Mouse (Mus musculus) limb, embryonic 11.5 days (tissue): Measurements from ENCODE around the gene Sh3yl1. TPM values are rescaled to one million over a fixed set of nuclear protein-coding genes. Genes with fewer than 3 reads are reported as not detected.

Experiments used
- ATAC-seq: fragments of 200-750 bp; cut with Nextera tagmentation; 2 replicates; pipeline ENCODE4 v1.8.0; 2017; ENCODE audit warnings: low read depth; ENCODE audit not compliant: insufficient number of reproducible peaks, low FRiP score, low TSS enrichment
- DNase-seq: peaks from one replicate; pipeline ENCODE4 v3.0.0-alpha.2; 2015; ENCODE audit warnings: low spot score
- H3K27ac ChIP-seq: fragments of 300-500 bp; sonication (generic); replicated peaks from 2 replicates; pipeline ENCODE4 v1.5.1; 2014; ENCODE audit warnings: low read depth, mild to moderate bottlenecking, low read length
- H3K27me3 ChIP-seq: fragments of 300-500 bp; sonication (generic); 2 replicates; pipeline ENCODE4 v1.6.1; 2014; ENCODE audit warnings: mild to moderate bottlenecking, low read length, mixed read lengths; ENCODE audit not compliant: control insufficient read depth, insufficient read depth
- H3K36me3 ChIP-seq: fragments of 300-500 bp; sonication (generic); 2 replicates; pipeline ENCODE4 v1.6.1; 2014; ENCODE audit warnings: mild to moderate bottlenecking, low read length, moderate library complexity, mixed read lengths; ENCODE audit not compliant: control insufficient read depth, insufficient read depth
- H3K4me1 ChIP-seq: fragments of 300-500 bp; sonication (generic); 2 replicates; pipeline ENCODE4 v1.6.1; 2014; ENCODE audit warnings: low read length, mixed read lengths; ENCODE audit not compliant: control insufficient read depth, insufficient read depth
- H3K4me2 ChIP-seq: fragments of 300-500 bp; sonication (generic); 2 replicates; pipeline ENCODE4 v1.6.1; 2014; ENCODE audit warnings: low read depth, mild to moderate bottlenecking, moderate library complexity; ENCODE audit not compliant: severe bottlenecking
- H3K4me3 ChIP-seq: fragments of 300-500 bp; sonication (generic); 2 replicates; pipeline ENCODE4 v1.5.1; 2014; ENCODE audit warnings: low read depth, low read length
- H3K9ac ChIP-seq: fragments of 300-500 bp; sonication (generic); 2 replicates; pipeline ENCODE4 v1.6.1; 2014; ENCODE audit warnings: mild to moderate bottlenecking, low read length
- H3K9me3 ChIP-seq: fragments of 300-500 bp; sonication (generic); 2 replicates; pipeline ENCODE4 v1.6.1; 2016; ENCODE audit warnings: low read length; ENCODE audit not compliant: control insufficient read depth
- WGBS: fragments of 180-500 bp; shearing (Covaris S2); extraction: QIAGEN DNeasy Blood & Tissue Kit; methylation state at CpG from one replicate; pipeline ENCODE4 v1.1.7; 2014; 5-methylcytosine and 5-hydroxymethylcytosine counted together
- polyA plus RNA-seq: library from polyadenylated mRNA; unstranded; fragments of >200 nt; fragmentation: Nextera tagmentation; extraction: Ambion mirVana; gene quantifications from 2 replicates; pipeline ENCODE4 v1.2.1, GENCODE M21; 2014

The Sh3yl1 gene
- polyA plus RNA-seq, 1 experiment from 2014 or later: 15.7 TPM

DNA sequence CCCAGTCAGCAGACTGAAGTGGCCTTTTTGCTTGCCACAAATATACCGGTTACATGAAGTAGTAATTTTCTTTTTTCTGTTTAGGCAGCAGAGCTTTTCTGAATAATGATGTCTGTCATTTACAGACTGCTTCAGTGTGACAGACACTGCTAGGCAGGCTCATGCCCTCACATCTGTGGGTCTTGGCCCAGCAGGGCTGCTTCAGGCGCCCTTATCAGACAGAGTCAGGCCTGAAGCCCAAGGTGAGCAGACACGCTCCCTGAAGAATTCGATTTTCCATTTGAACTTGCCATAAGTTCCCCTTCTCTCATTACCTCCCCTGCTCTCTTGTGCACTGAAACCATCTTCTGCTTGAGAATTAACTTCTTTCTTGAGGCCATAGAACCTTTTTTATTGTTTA is 23.5 kb upstream of the Sh3yl1 start:
- peaks cover 28% of the 10 kb centered on the region for H3K27me3 ChIP-seq
- H3K9me3 ChIP-seq: no peaks in the 10 kb centered on the region
- H3K27ac ChIP-seq: no peak overlapping the region
- H3K4me3 ChIP-seq: no peak overlapping the region
- DNase-seq (no peak), ATAC-seq (no peak)
- 89% methylated on average over 4 of the region's 4 CpGs for WGBS
- H3K9ac ChIP-seq: no peak overlapping the region
- H3K4me2 ChIP-seq: no peak overlapping the region
- H3K36me3 ChIP-seq: no peaks in the 10 kb centered on the region
- peaks cover 6% of the 10 kb centered on the region; the same call in 1 of the 2 replicates for H3K4me1 ChIP-seq

DNA sequence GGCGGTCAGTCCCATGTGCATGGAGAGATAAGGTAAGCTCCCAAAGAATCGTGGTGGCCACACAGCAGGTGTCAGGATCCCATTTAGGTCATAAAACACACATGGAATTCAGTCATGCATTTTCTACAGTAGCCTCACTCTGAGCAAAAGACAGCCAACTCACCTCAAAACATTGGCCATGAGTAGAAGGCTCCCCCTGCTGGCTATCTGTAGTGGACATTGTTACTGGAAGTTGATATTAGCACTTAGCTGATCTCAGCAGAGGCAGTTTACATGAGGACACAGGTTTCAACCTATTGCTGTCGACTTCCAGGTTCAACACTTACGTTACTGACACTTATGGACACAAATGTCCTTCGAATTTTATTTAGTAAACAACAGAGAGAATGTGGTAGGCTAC is 21.4 kb upstream of the Sh3yl1 start:
- Histone ChIP-seq H3K9ac (no peak overlapping the region), H3K27ac (no peak overlapping the region), H3K4me2 (no peak overlapping the region), H3K4me3 (no peak overlapping the region), H3K9me3 (no peaks in the 10 kb centered on the region), H3K27me3 (peaks cover 7% of the 10 kb centered on the region), H3K36me3 (peaks cover 4% of the 10 kb centered on the region; the same call in 1 of the 2 replicates), H3K4me1 (no peaks in the 10 kb centered on the region)
- DNase-seq (peak; percentile 82), ATAC-seq (no peak)
- 41% methylated on average over 5 of the region's 5 CpGs for WGBS

GRCm38 (mm10) chr12:30891438-30891837 is 20.0 kb upstream of the Sh3yl1 start:
- H3K27me3 ChIP-seq: peaks cover 3% of the 10 kb centered on the region; the same call in 1 of the 2 replicates
- no peaks in the 10 kb centered on the region for H3K9me3 ChIP-seq
- no peaks in the 10 kb centered on the region for H3K4me1 ChIP-seq
- no peak overlapping the region for H3K4me3 ChIP-seq
- H3K4me2 ChIP-seq: no peak overlapping the region
- no peak overlapping the region for H3K9ac ChIP-seq
- H3K36me3 ChIP-seq: peaks cover 4% of the 10 kb centered on the region; the same call in 1 of the 2 replicates
- WGBS: 85% methylated on average over 7 of the region's 7 CpGs
- ATAC-seq (no peak), DNase-seq (no peak)
- no peak overlapping the region for H3K27ac ChIP-seq

- Histone ChIP-seq H3K27me3 (no peaks in the 10 kb centered on the region), H3K4me2 (no peak overlapping the region), H3K27ac (no peak overlapping the region), H3K4me3 (no peak overlapping the region), H3K4me1 (no peaks in the 10 kb centered on the region), H3K9ac (no peak overlapping the region), H3K9me3 (no peaks in the 10 kb centered on the region), H3K36me3 (peaks cover 4% of the 10 kb centered on the region; the same call in 1 of the 2 replicates)
- ATAC-seq (no peak), DNase-seq (no peak)
- WGBS: 87% methylated on average over 4 of the region's 4 CpGs
Measured at GRCm38 (mm10) chr12:30897039-30897438, 14.4 kb upstream of the Sh3yl1 start.

DNA sequence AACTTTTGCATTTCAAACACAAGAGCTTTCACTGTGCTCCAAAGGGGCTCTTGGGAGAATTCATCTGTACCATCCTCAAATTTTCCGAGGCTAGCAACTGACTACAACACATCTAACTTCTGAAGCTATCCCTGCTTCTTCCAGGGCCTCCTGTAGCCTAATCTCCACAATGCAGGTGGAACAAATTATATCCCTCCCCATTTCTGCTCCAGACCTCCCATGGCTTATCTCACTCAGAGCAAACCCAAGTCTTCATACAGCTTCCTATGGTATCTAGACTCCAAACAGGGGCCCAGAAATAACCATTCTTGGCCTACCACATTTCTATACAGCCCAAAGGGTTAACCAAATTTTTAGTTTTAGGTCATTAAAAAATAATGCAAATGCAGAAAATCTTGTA is 2.8 kb upstream of the Sh3yl1 start:
- Histone ChIP-seq H3K27me3 (no peaks in the 10 kb centered on the region), H3K4me1 (peaks cover 3% of the 10 kb centered on the region), H3K9me3 (no peaks in the 10 kb centered on the region), H3K27ac (no peak overlapping the region), H3K4me2 (no peak overlapping the region), H3K36me3 (peaks cover under 1% of the 10 kb centered on the region; the same call in 1 of the 2 replicates), H3K4me3 (no peak overlapping the region), H3K9ac (no peak overlapping the region)
- no peak for ATAC-seq
- 89% methylated on average over 1 of the region's 1 CpGs for WGBS
- DNase-seq: no peak

DNA sequence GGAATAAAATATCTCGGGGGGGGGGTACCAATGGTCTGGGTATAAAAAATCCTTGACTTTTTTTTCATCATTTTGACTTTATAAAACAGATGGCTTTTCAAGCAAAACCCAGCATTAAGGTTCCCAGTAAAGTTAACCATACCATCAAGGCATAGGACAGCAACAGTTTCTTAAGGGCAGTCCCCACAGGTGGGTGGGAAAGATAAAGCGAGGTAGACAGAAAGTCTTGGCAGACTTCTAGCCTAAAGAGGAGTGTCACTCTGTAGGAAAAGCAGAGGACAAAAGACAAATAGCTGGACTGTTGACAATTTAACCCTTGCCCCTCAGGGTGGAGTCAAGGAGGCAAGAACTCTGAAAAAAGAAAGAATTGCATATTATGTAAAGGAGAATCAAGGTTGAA is 1.6 kb upstream of the Sh3yl1 start:
- H3K9me3 ChIP-seq: no peaks in the 10 kb centered on the region
- H3K4me2 ChIP-seq: no peak overlapping the region
- H3K9ac ChIP-seq: no peak overlapping the region
- ATAC-seq (no peak), DNase-seq (no peak)
- H3K4me1 ChIP-seq: peaks cover 3% of the 10 kb centered on the region
- no peaks in the 10 kb centered on the region for H3K27me3 ChIP-seq
- H3K27ac ChIP-seq: no peak overlapping the region
- H3K36me3 ChIP-seq: no peaks in the 10 kb centered on the region
- WGBS: 91% methylated on average over 2 of the region's 2 CpGs
- H3K4me3 ChIP-seq: no peak overlapping the region

- no peak for ATAC-seq
- H3K9ac ChIP-seq: peak overlapping the region; percentile 85
Measured at GRCm38 (mm10) chr12:30910860-30911259, 608 bp upstream of the Sh3yl1 start.

GRCm38 (mm10) chr12:30912048-30912381 is 547 bp downstream of the Sh3yl1 start:
- H3K4me3 ChIP-seq: peak overlapping the region; percentile 62
- ATAC-seq (no peak; the same call in 1 of the 2 replicates), DNase-seq (no peak)
- no peaks in the 10 kb centered on the region for H3K27me3 ChIP-seq
- no peaks in the 10 kb centered on the region for H3K36me3 ChIP-seq
- H3K4me2 ChIP-seq: peak overlapping the region; percentile 97
- H3K9ac ChIP-seq: peak overlapping the region; percentile 61
- under 1% methylated on average over 19 of the region's 19 CpGs for WGBS
- H3K9me3 ChIP-seq: no peaks in the 10 kb centered on the region
- peaks cover 3% of the 10 kb centered on the region for H3K4me1 ChIP-seq
- no peak overlapping the region for H3K27ac ChIP-seq

More at GRCm38 (mm10) chr12:30910860-30911259, 608 bp upstream of the Sh3yl1 start:
- H3K36me3 ChIP-seq: no peaks in the 10 kb centered on the region
- 18% methylated on average over 8 of the region's 8 CpGs for WGBS
- no peaks in the 10 kb centered on the region for H3K9me3 ChIP-seq
- no peak for DNase-seq
- H3K4me3 ChIP-seq: peak overlapping the region; percentile 62
- peak overlapping the region; percentile 77 for H3K4me2 ChIP-seq
- H3K27ac ChIP-seq: no peak overlapping the region
- no peaks in the 10 kb centered on the region for H3K27me3 ChIP-seq
- peaks cover 3% of the 10 kb centered on the region for H3K4me1 ChIP-seq

DNA sequence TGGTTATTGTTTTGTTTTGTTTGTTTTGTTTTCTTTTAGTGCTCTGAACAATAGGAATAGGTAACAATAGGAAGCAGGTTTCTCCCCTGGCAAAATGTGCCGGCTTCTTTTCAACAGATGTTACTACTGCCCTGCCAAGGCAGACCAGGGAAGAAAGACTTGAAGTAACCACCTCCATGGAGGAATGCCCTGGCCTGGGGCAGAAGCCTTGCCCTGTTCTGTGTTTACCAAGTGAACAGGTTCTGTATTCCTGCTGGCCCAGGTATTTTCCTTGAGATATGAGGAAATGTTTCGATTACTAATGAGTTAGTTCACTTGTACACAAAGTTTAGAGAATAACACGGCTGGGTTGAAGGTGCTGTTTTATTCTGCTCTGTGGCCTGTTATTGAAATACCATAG is 1.4 kb downstream of the Sh3yl1 start:
- no peak overlapping the region for H3K27ac ChIP-seq
- no peak overlapping the region for H3K4me3 ChIP-seq
- H3K36me3 ChIP-seq: no peaks in the 10 kb centered on the region
- H3K4me1 ChIP-seq: peaks cover 3% of the 10 kb centered on the region
- no peak overlapping the region for H3K4me2 ChIP-seq
- 73% methylated on average over 3 of the region's 3 CpGs for WGBS
- no peak for ATAC-seq
- DNase-seq: no peak
- H3K27me3 ChIP-seq: no peaks in the 10 kb centered on the region
- H3K9me3 ChIP-seq: no peaks in the 10 kb centered on the region
- no peak overlapping the region for H3K9ac ChIP-seq
